Mouse (Mus musculus) E14TG2a.4 (cell line): ENCODE results near the gene Ydjc.

Source experiments
- CTCF ChIP-seq: conservative IDR thresholded peaks from 2 replicates; pipeline ENCODE4 v1.5.1; 2014; ENCODE audit warnings: low read length
- NANOG ChIP-seq: IDR thresholded peaks from 2 replicates; pipeline ENCODE4 v1.6.1; 2014; ENCODE audit warnings: borderline replicate concordance, low read length, mixed read lengths

DNA sequence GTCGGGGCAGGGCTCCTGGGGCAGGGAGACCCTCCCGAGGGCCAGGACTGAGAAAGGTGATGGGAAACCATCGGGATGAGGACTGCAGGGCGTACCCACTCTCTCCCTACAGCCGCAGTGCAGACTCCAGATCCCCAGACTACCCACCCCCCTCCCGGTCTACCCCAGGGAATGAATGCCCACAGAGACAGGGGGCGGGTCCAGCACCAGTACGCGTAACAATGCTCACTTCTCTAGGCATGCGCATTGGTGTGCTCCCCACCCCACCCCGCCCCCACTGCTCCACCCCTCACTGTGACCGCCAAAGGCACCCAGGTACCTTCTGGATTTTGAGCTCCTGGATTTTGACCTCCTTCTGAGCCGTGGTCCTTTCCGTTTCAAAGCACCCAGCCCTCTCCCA is 22.9 kb upstream of the Ydjc start:
- no peak for TF ChIP-seq CTCF
- TF ChIP-seq NANOG: no peak
